Mouse (Mus musculus) testis, adult 2 months (tissue): Measurements from ENCODE around the gene Slc51a. TPM values are rescaled to one million over a fixed set of nuclear protein-coding genes. Genes with fewer than 3 reads are reported as not detected.
A peak's percentile ranks its signal among the peaks of the same experiment; 100 is the strongest.

Experiments
- H3K27ac ChIP-seq: fragments of 200-500 bp; 2 replicates; pipeline ENCODE4 v1.5.1; 2012; ENCODE audit warnings: low read depth, low read length; ENCODE audit not compliant: control insufficient read depth, insufficient read depth
- H3K27me3 ChIP-seq: fragments of 200-500 bp; 2 replicates; pipeline ENCODE4 v1.6.1; 2012; ENCODE audit warnings: mild to moderate bottlenecking, low read length, moderate library complexity; ENCODE audit not compliant: control insufficient read depth, insufficient read depth
- H3K36me3 ChIP-seq: fragments of 200-500 bp; 2 replicates; pipeline ENCODE4 v1.6.1; 2012; ENCODE audit warnings: mild to moderate bottlenecking, low read length; ENCODE audit not compliant: control insufficient read depth, insufficient read depth
- H3K4me1 ChIP-seq: fragments of 200-500 bp; 2 replicates; pipeline ENCODE4 v1.6.1; 2012; ENCODE audit warnings: low read length; ENCODE audit not compliant: control insufficient read depth, insufficient read depth
- H3K4me3 ChIP-seq: fragments of 200-500 bp; 2 replicates; pipeline ENCODE4 v1.5.1; 2012; ENCODE audit warnings: low read depth, mild to moderate bottlenecking, low read length, moderate library complexity, mixed read lengths; ENCODE audit not compliant: control insufficient read depth
- CTCF ChIP-seq: fragments of 200-500 bp; IDR thresholded peaks from 2 replicates; pipeline ENCODE4 v1.5.1; 2012; ENCODE audit warnings: low read depth, mild to moderate bottlenecking, inconsistent platforms, low read length, moderate library complexity; ENCODE audit not compliant: control insufficient read depth, insufficient read depth, insufficient replicate concordance
- POLR2A ChIP-seq: fragments of 200-500 bp; IDR thresholded peaks from 2 replicates; pipeline ENCODE4 v1.6.1; 2012; ENCODE audit warnings: low read depth, mild to moderate bottlenecking, inconsistent platforms, low read length, moderate library complexity; ENCODE audit not compliant: control insufficient read depth
- polyA plus RNA-seq: library from polyadenylated mRNA; depleted of rRNA; stranded (reverse); fragments of >200 nt; gene quantifications from 2 replicates; pipeline ENCODE4 v1.2.3, GENCODE M21; 2012; rRNA removed

Slc51a gene
- polyA plus RNA-seq, 1 experiment: 0.49 TPM

DNA sequence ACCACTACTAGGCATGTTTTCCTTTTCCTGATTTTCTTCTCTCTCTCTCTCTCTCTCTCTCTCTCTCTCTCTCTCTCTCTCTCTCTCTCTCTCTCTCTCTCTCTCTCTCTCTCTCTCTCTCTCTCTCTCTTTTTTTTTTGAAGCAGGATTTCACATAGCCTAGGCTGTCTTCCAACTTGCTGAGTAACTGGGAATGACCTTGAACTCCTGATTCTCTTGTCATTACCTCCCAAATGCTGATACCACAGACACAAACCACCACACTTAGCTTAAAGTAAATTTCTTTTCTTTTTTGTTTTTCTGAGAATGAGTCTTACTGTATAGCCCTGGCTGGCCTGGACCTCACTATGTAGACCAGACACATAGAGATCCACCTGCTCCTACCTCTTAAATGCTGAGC lies 53.0 kb downstream of the Slc51a start:
- H3K27me3 ChIP-seq: no peaks in the 10 kb centered on the region
- TF ChIP-seq CTCF: no peak
- TF ChIP-seq POLR2A: no peak
- no peaks in the 10 kb centered on the region for H3K36me3 ChIP-seq
- H3K27ac ChIP-seq: no peak overlapping the region
- no peaks in the 10 kb centered on the region; the same call in 1 of the 2 replicates for H3K4me1 ChIP-seq
- H3K4me3 ChIP-seq: no peak overlapping the region

DNA sequence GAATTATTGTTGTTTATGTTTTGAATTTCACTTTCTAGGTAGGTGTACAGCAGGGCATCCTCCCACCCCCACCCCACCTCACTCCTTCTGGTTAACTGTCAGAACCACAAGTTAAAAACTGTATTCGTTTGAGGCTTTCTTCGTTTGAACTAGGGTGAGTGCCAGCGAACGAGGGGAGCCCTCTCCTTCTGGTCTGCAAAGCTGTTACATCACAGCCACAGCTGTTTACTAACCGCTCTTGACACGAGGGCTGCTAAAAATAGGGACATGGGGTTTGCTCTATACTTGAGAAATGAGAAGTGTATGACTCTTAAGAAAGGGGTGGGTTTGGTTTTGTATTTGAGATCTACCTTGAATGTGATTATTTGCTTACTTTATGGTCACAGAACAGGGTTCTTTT lies 53.6 kb downstream of the Slc51a start:
- H3K27ac ChIP-seq: no peak overlapping the region
- no peaks in the 10 kb centered on the region; the same call in 1 of the 2 replicates for H3K4me1 ChIP-seq
- no peaks in the 10 kb centered on the region for H3K36me3 ChIP-seq
- no peak for TF ChIP-seq POLR2A
- no peak for TF ChIP-seq CTCF
- no peak overlapping the region for H3K4me3 ChIP-seq
- H3K27me3 ChIP-seq: no peaks in the 10 kb centered on the region

DNA sequence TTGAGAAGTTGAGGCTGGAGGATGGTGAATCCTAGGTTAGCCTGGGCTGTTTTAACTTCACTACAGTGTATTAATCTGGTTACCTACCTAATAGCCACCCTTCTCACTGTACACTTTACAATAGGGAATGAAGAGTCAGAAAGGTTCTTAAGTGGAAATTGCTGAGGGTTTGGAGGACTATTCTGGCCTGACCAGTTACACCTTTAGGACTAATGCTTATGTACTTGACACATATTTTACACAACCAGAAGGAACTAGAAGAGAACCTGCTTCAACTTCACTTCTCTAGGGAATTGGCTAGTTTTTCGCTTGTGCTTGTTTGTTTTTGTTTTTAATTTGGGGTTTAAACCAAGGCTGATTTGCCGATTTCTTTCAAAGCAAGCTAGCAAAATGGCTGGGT lies 54.5 kb downstream of the Slc51a start:
- Histone ChIP-seq H3K4me3 (peak overlapping the region; percentile 53; the same call in 1 of the 2 replicates), H3K27ac (no peak overlapping the region), H3K27me3 (no peaks in the 10 kb centered on the region), H3K4me1 (no peaks in the 10 kb centered on the region), H3K36me3 (no peaks in the 10 kb centered on the region)
- no peak for TF ChIP-seq POLR2A

DNA sequence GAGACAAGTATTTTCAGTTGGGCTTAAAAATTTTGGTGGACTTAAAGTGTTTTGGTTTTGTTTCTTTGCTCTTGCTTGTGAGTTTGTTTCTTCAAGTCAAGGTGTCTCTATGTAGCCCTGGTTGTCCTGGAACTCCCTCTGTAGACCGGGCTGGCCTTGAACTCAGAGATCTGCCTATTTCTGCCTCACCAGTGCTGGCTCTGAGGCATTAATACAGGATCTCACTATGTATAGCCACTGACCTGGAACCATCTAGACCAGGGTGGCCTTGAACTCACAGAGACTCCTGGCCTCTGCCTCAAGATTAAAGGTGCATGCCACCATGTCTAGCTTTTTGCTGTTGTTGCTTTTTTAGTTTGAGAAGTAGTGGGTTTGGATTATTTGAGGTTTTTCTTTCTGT lies 55.8 kb downstream of the Slc51a start:
- Histone ChIP-seq H3K4me1 (no peaks in the 10 kb centered on the region), H3K27ac (0 out of 2 replicates have a peak overlapping the region, but pooled peaks have one; percentile 10), H3K4me3 (peak overlapping the region; percentile 82), H3K27me3 (no peaks in the 10 kb centered on the region), H3K36me3 (0 out of 2 replicates have a peak, but pooled peaks cover 1% of the 10 kb centered on the region)
- TF ChIP-seq CTCF (no peak), POLR2A (no peak)

DNA sequence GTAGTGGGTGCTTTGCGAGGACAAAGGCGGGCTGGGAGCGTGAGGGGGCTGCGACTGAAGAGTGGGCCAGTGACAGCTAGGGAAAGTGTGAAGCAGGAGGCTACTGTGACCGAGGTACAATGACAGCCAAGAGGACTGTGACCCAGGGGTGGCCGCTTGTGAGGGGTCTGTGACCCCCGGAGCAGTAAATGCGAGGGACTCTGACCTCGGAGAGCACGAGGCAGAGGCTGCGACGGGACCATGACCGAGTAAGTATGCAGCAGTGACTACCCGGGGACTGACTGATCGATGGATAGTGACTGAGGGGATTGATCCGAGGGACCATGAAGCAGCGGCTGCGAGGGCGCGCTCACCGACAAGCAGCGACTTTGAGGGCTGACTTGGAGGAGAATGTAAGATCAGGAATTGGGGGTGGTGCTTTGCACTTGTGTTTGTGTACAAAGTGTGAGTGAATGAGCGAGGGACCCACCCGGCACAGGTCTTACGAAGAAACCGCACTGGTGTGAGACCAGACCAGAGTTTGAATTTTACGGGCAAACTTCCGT lies 56.6 kb downstream of the Slc51a start:
- 0 out of 2 replicates have a peak, but pooled peaks cover 1% of the 10 kb centered on the region for H3K36me3 ChIP-seq
- no peaks in the 10 kb centered on the region for H3K4me1 ChIP-seq
- peak overlapping the region; percentile 95 for H3K4me3 ChIP-seq
- TF ChIP-seq POLR2A: peak; percentile 65; the same call in 1 of the 2 replicates
- no peak for TF ChIP-seq CTCF
- H3K27me3 ChIP-seq: no peaks in the 10 kb centered on the region
- H3K27ac ChIP-seq: peak overlapping the region; percentile 88

DNA sequence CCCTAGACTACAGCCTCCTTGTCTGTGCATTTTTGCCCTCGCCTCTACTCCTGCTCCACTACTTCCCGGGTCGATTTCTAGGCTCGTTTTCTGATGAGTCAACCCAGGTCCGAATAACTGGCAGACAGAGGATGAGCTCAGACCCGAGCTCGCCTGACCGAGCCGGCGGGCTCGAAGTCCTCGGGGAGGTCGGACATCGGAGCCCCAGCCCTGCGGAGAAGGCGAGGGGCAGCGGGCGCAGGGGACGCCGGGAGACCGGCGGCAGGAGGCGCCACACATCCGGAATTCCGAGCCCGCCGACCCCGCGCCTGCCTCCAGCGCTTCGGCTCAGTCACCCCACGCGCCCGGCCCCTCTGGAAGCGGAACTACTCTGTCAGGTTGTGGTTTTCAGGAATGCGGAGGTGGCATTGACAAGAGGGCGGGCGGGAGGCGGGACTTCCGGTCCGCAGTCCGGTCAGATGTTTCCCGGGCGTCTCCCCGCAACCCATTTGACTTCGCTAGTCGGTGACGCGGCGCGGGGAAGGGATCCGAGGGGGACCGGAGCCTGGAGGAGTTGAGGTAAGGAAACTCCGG lies 57.1 kb downstream of the Slc51a start, which contains the start of gene Pcyt1a:
TSS of gene Pcyt1a (plus strand) at position 448 of the 573 bp plus-strand sequence.
- Histone ChIP-seq H3K4me3 (peak within 1 kb of the TSS; percentile 95), H3K27me3 (no peaks in the 10 kb centered on the region)
- no peak for TF ChIP-seq CTCF
- TF ChIP-seq POLR2A: no peak; the same call in 1 of the 2 replicates

DNA sequence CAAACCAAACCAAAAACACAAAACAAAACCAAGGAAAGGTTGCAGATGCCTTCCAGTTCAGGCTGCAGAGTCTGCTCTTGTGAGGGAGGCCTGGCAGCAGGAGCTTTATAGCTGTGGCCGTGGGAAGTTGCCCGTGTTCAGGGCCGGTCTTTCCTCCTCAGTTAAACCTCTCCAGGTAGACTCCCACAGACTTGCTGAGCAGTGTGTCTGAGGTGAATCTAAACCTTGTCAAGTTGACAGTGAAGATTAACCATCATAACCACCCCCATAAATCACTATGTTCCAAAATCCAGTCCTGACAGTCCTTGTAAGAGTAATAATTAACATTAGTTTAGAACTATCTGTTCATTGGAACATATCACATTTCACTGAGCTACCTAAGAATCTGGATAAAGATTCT lies 60.2 kb downstream of the Slc51a start:
- Histone ChIP-seq H3K27me3 (no peaks in the 10 kb centered on the region), H3K4me1 (no peaks in the 10 kb centered on the region), H3K27ac (no peak overlapping the region), H3K36me3 (0 out of 2 replicates have a peak, but pooled peaks cover 1% of the 10 kb centered on the region), H3K4me3 (no peak overlapping the region)
- TF ChIP-seq POLR2A: no peak

More for the DNA sequence above, 57.1 kb downstream of the Slc51a start, which contains the start of gene Pcyt1a:
- H3K27ac ChIP-seq: peak within 1 kb of the TSS; percentile 88
- H3K4me1 ChIP-seq: no peaks in the 10 kb centered on the region
- 0 out of 2 replicates have a peak, but pooled peaks cover 1% of the 10 kb centered on the region for H3K36me3 ChIP-seq

Other genes with a start within 250 kb of the Slc51a start
- gene Fbxo45, start 240.7 kb downstream of the Slc51a start, polyA plus RNA-seq: 3.7 and 4.8 TPM in 2 replicates
- gene Wdr53, start 240.7 kb downstream of the Slc51a start, polyA plus RNA-seq: 35.2 and 39.4 TPM in 2 replicates
- gene Smco1, start 216.4 kb downstream of the Slc51a start, polyA plus RNA-seq: 0.14 and 0.21 TPM in 2 replicates
- 16.9 and 17.9 TPM in 2 replicates for gene Rnf168, start 210.4 kb downstream of the Slc51a start, polyA plus RNA-seq
- 13.4 and 16.6 TPM in 2 replicates for gene Ubxn7, start 155.6 kb downstream of the Slc51a start, polyA plus RNA-seq
- gene Tm4sf19, start 87.4 kb downstream of the Slc51a start, polyA plus RNA-seq: 4.0 and 4.4 TPM in 2 replicates
- gene Tctex1d2, start 68.2 kb downstream of the Slc51a start, polyA plus RNA-seq: 169 and 187 TPM in 2 replicates
- gene Pcyt1a, start 57.0 kb downstream of the Slc51a start, polyA plus RNA-seq: 83.0 and 83.7 TPM in 2 replicates
- 218 and 242 TPM in 2 replicates for gene Zdhhc19, start 8.4 kb upstream of the Slc51a start, polyA plus RNA-seq
- gene Tfrc, start 121.0 kb upstream of the Slc51a start, polyA plus RNA-seq: 3.7 and 5.5 TPM in 2 replicates
- 21.4 and 23.4 TPM in 2 replicates for gene Tnk2, start 156.0 kb upstream of the Slc51a start, polyA plus RNA-seq
- gene Muc4, start 248.0 kb upstream of the Slc51a start, polyA plus RNA-seq: 98.8 and 102 TPM in 2 replicates